Mouse (Mus musculus): ENCODE data around the gene Rfpl4.
"Not testable (repeated sequence)": the region's sequence is repeated elsewhere in the genome, so short reads cannot be mapped to it uniquely, and the experiment has no call there.

Rfpl4 gene

GRCm38 (mm10) chr7:5116850-5117249 is at the start of gene Rfpl4:
TSS of gene Rfpl4 (minus strand) at chr7:5116950.
- DNase-seq, result no peak

GRCm38 (mm10) chr7:5149570-5149969 is 32.8 kb upstream of the Rfpl4 start, which contains the start of gene Vmn1r55:
TSS of gene Vmn1r55 (minus strand) at chr7:5149670.
- not testable (repeated sequence) for DNase-seq

DNA sequence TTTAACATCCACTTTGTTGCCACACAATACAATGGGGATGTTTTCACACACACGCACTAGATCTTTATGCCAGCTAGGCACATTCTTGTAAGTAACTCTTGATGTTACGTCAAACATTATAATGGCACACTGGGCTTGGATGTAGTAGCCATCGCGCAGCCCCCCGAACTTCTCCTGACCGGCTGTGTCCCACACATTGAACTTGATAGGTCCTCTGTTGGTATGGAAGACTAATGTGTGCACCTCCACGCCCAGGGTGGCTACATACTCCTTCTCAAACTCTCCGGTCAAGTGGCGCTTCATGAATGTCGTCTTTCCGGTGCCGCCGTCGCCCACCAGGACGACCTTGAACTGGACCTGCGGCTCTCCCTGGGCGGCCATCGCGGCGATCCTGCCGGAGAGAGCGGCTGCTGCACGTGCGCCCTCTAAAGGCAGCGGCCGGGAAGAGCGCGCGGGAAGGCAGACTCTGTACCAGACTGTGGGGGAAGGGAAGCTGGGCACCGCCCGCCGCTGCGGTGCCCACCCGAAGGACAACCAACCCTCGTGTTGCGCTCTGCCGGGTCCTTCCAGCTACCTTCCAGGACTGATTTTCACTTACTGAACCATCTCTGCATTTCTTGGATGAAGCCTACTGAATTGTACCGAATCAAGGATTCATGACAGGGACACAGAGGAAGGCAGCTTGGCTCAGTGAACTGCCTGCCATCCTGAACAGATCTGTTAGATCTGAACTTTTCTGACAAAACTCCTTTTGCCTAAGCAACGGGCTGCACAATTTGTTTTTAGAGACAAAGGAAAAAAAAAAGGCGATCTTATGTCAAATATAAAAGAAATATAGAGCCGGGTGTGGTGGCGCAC is 9.0 kb upstream of the Rfpl4 start, which contains the start of gene Rasl2-9:
Gene Rasl2-9 (minus strand): TSS at position 402 of the 858 bp plus-strand sequence.
- DNase-seq, result peak; percentile 80

GRCm38 (mm10) chr7:5125078-5125477 is 8.3 kb upstream of the Rfpl4 start:
- no peak for DNase-seq

GRCm38 (mm10) chr7:5112701-5113100 is 4.0 kb downstream of the Rfpl4 start:
- DNase-seq, result no peak

GRCm38 (mm10) chr7:5109301-5109700 is 7.4 kb downstream of the Rfpl4 start:
- DNase-seq, result no peak

DNA sequence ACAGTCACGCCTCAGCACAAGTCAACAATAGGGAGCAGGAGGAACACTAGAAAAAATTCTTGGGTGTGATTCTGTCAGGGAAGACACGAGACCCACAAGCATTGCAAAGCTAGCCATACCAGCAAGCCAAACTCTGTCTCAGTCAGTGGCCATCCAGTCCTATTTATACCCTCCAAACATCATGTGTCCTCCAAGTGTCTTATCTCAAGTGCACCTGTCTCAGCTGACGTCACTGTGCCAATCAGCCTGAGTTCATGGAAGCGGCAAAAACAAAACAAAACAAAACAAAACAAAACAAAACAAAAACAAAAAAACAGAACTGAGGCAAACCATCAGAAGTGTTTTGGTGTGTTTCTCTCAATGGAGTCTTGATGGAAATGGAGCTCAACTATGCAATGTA is 8.5 kb downstream of the Rfpl4 start:
- no peak for DNase-seq

- DNase-seq, result no peak
These were observed 14.2 kb downstream of the Rfpl4 start for GRCm38 (mm10) chr7:5102564-5102963.

- peak; percentile 68 for DNase-seq
These were observed 15.6 kb downstream of the Rfpl4 start for GRCm38 (mm10) chr7:5101066-5101663.

GRCm38 (mm10) chr7:5099796-5100195 is 17.0 kb downstream of the Rfpl4 start:
- DNase-seq, result no peak

- DNase-seq, result no peak
These were observed 18.0 kb downstream of the Rfpl4 start for GRCm38 (mm10) chr7:5098769-5099168.

GRCm38 (mm10) chr7:5092831-5093510 is 23.8 kb downstream of the Rfpl4 start:
- DNase-seq, result no peak

DNA sequence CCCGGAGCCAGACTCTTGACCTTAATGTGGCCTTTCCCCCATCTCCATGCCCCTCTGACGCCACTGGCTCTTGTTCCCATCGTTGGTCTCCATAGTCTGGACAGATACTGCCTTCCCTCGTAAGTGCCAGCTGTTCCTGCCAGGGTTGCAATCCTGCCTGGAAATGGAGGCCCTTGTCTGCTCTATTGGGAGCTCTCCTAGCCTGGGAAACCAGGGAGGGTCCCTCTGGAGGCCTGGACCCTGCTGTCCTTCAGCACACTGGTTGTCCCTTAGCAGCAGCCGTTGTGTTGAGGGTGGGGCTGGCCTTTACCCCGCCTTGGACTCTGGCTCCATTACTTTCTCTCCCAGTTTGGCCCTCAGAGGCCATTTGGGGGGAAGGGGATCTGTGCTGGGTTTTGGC is 24.4 kb downstream of the Rfpl4 start:
- DNase-seq, result no peak

- no peak for DNase-seq
These were observed 25.6 kb downstream of the Rfpl4 start for GRCm38 (mm10) chr7:5091008-5091728.

DNA sequence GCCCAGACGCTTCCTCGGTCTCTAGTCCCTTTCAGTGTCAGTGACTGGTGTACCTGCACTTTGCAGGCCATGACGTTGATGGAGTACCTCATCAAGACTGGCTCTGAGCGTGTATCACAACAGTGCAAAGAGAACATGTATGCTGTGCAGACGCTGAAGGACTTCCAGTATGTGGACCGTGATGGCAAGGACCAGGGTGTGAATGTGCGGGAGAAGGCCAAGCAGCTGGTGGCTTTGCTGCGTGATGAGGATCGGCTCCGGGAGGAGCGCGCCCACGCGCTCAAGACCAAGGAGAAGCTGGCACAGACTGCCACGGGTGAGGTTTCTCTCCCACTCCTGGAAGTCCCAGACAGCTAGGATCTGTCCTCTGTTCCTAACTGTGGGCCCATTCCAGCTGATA is 26.9 kb downstream of the Rfpl4 start:
- DNase-seq, result no peak

- no peak for DNase-seq
These were observed 28.9 kb downstream of the Rfpl4 start for GRCm38 (mm10) chr7:5087886-5088285.

GRCm38 (mm10) chr7:5086921-5087440 is 29.8 kb downstream of the Rfpl4 start:
- DNase-seq, result peak; percentile 24

DNA sequence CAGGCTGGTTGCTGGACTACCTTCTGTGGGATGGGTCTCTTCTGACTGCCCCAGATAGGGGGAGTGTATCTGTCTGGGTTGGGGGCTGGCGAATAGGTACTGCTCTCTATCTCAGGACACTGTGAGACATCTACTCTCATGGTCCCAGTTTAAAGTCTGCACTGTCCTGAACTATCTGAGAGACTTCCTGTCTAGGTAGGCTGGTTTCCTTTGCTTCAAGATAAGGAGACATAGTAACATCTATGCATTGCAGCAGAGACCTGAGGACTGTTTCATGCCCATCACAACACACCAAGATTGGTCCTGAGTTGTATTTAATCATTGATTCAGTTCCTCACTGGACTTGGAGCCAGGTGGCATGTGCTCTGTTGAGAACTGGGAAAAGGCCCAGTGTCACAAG is 31.2 kb downstream of the Rfpl4 start:
- no peak for DNase-seq

DNA sequence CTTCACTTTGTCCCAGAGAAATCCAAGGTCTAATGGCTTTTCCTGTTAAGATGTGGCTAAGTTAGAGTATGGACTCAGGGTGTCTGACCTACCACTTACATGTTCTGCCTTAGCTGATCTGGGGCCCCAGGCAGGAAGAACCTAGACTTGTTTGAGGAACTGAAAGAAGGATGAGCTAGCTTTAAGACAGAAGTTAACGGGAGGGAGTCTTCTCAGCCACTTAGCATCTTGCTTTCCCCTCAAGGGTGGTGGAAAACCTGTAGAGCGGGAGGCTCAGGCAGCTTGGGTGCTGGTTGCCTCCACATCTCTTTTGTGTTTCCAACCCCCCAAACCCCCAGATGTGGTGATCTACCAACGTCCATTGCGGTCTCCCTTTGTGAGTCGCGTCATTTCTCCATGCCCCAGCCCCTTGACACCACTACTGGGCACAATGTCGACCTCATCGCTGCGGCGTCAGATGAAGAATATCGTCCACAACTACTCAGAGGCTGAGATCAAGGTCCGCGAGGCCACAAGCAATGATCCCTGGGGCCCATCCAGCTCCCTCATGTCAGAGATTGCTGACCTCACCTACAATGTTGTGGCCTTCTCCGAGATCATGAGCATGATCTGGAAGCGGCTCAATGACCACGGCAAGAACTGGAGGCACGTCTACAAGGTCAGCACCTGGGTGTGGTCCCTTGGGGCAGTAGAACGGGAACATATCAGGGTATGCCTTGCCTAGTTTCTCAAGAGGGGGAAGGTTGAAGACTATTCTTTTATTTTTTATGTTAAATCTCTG is 33.2 kb downstream of the Rfpl4 start:
- DNase-seq, result peak; percentile 48

DNA sequence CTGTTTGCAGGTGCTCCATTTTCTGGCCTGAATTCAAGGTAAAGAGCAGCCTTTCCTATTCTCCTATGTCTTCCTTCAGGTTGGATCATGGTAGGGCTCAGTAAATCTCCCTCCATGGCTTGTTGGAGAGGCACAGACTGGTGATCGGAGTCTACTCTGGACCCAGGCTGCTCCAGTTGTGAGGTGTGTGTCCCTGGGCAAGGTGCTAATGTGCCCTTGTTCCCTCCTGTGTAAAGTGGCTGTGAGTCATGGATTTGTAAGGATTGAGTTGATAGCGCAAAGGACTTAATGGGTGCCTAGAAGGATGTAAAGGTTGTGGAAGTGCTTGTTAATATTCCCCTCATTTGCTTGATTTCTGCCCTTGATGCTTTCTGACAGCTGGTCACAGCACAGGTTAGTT is 34.8 kb downstream of the Rfpl4 start:
- no peak for DNase-seq

GRCm38 (mm10) chr7:5081241-5081640 is 35.5 kb downstream of the Rfpl4 start:
- DNase-seq, result no peak

- DNase-seq, result no peak
These were observed 35.9 kb downstream of the Rfpl4 start for GRCm38 (mm10) chr7:5080815-5081214.

Data from lung, postnatal 36 days (tissue).